Mouse (Mus musculus) natural killer cell, adult 2 months (primary cell): ENCODE data around the gene Mgat4a.
A peak's percentile ranks its signal among the peaks of the same experiment; 100 is the strongest.

ENCODE experiments used
- DNase-seq, 2 experiments: peaks; one replicate each; pipeline ENCODE4 v3.0.0; 2022; ENCODE audit warnings: low spot score in 2 of 2

Mgat4a gene

DNA sequence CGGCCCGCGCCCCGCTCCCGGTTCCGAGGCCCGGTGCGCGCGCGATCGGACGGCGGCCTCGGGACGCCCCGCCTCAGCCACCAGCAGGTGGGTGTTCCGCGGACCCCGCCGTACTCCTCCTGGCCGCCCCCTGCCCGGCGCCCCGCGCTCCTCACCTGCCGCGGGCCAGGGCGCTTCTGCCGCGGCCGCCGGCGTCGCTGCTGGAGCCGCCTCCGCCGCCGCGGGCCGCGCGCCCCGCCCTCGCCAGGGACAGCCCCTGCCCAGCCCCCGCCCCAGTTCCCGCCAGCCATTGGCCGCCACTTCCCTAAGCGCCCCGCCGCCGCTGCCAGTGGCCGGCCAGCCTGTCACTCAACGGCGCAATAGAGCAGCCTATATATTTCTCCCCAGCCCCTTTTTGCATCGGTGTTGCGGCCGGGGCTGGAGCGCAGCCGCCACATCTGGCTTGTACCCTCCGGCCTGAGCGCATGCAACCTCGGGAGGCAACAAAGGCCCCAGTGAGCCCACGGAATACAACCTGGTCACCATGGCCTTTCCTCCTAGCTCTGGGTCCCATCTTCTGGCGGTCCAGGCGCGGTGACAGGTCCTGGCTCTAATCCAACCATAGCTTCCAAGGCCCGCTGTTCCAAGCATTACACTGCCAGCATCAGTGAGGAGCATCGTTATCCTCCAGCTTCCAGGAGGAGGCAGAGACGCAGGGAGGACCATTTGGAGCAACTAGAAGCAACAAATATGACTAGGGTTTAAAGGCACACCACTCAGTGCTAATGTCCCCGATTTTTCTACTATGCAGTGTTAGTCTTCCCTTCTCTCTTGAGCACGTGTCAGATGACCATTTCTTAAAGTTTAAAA is at the start of gene Mgat4a:
TSS of gene Mgat4a (minus strand) at position 207 of the 849 bp plus-strand sequence.
- peak; percentile 80 to 85 for DNase-seq

DNA sequence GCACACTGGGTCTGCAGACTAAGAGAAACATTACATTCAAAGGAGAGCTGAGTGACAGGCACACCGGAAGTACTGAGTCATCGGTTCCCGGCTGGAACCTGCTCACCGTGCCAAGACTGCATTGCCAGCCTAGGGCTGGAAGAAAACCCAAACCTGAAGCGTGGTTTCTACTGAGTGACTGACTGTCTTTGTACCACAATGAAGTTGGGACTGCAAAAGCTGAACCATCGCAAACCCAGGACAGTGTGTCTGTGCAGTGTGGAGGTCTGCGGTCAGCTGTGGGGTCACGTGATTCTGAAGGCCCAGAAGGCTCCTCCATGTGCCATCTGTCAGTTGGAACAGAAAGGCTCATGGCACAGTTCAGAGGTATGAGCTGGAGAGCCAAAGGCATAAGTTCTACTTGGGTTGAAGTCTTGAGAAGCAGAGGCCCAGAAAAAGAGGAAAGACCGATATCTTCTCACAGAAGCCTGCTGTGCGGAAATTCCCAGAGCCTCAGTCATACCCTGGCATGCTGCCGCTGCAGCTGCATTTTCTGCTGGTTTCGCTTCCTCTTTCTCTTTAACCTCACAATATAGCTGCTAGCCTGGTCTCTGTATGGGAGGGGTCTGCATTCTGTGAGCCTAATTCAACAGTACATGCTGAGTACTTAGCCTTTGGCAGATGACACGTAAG is 45.1 kb upstream of the Mgat4a start:
- DNase-seq: peak; percentile 56 to 81

DNA sequence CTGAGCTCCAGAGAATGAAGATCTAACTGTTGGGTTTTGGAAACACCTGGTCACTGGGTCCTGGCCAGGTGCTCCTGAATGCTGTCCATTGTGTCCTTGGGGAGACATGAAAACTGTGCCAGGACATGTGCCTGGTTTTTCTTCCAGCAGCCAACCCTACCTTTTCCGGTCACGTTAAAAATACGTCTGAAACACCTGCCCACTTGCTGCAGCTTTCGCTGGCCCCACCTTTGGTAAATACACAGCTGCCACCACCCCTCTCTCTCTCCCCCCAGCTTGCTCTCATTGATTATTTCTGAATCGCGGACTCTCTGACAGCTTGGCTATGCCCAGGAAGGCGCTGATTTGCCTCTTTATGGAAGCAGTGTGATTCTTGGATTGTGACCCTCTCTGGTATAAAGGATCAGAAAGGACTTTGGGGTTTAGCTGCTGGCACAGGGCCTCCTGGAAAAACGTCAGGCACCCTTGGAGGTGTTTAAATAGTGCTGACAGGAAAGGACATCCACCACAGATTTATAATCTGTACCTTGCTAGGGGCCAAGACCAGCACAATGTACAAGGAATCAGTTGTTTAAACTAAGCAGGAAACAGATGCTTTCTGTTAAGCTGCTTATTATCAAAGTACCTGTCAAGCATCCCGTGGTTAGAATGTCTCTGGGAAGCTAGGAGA is 43.1 kb upstream of the Mgat4a start:
- DNase-seq: no peak

DNA sequence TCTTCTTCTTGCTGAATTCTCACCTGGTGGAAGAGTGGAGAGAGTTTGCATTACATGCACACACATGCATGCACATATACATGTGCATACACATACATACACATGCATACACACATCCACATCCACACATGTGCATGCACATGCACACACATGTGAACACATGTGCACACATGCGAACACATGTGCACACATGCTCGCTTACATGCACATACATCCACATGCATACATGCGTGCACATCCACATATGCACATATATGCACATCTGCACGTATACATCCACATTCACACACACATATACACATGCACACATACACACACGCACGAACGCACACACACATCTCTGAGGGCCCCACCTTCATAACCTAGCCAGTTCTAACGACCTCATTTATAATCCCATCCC is 42.4 kb upstream of the Mgat4a start:
- DNase-seq: no peak

DNA sequence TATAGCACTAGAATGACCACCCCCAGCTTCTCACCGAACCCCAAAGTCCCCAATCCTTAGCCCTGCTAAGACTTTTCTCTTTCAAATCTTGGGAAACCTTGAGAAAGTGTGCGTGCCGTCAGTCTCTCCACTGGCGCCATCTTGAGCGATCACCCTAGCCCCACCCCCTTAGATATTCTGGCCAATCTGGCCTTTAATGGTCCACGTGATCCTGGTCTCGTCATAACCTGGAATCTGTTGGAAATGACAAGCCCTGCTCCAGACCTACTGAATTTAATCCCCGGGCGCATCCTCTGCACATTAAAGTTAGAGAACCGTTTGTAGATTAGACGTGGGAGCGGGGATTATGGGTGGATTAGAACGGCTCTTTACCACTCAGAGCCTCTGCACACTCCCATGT is 38.9 kb upstream of the Mgat4a start:
- no peak for DNase-seq

DNA sequence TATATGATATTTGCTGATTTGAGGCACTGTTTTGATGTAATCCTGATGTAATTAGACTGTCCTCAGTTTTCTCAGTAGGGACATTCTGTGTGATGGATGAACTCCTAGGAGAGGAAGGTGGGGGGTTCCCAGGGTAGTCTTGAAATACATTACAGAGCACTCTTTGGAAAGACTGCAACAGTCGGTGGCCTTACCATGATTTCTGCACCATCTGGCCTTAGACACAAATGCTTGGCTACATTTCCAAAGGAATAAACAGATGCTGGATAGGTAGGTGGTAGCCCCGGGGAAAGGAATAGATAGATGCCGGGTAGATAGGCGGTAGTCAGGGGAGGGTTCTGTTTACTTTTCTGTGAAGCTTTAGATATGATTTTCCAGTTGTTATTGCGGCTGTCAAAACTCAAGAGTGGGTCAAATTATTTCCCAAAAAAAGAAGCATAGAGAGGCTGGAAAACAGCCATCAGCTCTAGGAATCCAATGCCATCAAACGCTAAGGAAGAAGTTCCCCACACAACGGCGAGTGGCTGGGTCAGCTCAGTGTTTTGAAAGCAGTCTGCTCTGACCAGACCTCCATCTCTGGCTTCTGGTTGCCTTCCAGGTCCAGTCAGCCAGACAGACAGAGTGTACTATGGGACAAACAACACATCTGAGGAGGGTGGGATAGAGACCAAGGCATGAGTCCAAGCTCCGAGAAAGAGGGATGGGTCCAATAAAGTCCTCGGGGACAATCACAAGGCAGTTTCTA is 31.9 kb upstream of the Mgat4a start:
- DNase-seq: no peak

DNA sequence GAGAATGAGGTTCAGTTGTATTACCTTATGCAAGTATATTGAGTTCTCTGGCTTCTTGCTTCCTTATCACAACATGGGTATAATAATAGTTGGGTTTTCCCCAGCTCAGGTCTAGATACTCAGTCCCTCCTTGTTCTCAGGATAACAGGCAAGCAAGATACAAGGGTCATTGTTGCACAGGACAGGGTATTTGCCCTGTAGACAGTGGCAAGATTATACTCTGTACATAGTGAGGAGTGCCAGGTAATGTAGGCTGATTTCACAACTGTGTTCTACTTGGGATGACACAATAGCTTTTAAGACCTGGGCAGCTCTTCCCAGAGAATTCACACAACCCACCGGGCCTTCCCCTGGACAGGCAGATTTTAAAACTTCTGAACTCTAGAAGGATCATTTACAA is 27.6 kb upstream of the Mgat4a start:
- DNase-seq: no peak

DNA sequence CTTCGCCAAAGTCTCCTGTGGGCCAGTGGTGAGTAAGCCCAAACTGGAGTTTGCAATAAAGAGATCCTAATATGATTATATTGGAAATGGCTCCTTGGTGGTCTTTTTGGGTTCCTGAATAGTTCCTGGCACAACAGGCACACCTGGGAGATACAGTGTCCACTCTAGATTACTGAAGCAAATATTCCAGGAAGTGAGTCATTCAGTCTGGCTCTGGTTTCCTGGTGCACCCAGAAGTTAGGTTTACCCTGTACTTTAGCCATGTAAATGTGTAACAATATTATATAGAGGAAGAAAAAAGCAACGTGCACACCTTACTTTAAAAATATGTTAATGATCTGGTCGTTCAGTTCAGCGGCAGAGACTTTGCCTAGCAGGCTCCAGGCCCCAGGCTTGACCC is 25.9 kb upstream of the Mgat4a start:
- DNase-seq: no peak

DNA sequence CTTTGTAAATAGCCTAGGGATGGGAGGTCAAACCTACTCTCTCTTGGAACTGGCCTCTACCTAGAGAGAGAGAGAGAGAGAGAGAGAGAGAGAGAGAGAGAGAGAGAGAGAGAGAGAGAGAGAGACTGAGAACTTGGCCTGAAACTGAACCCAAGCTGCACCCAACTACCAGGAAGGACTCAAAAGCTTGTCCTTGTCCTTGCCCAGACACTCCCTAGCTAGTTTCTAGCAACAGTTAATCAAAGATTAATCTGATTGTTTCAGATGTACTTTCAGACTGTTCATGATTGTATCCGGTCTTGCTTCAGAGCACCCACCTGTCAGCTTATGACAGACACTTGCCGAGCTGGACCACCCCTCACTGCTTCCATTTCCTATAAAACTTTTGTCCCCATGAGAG is 25.5 kb upstream of the Mgat4a start:
- DNase-seq: no peak

DNA sequence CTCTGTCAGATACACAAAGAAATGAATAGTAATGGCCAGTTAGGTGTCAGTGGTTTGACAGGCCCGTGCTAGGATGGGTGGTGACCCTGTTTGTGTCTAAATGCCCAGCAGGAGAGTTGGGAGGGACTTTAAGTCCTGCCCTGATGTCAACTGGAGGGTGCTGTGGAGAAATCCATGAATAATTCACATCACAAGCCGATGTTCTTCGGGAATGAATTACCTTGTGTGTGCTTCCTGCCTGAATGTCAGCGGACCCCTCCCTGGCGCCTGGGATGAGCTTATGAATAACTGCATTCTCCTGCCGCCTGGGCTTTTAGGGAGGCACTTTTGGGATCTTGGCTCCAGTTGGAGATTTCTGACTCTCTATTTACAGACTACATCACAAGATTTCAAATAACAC is 24.6 kb upstream of the Mgat4a start:
- no peak for DNase-seq

DNA sequence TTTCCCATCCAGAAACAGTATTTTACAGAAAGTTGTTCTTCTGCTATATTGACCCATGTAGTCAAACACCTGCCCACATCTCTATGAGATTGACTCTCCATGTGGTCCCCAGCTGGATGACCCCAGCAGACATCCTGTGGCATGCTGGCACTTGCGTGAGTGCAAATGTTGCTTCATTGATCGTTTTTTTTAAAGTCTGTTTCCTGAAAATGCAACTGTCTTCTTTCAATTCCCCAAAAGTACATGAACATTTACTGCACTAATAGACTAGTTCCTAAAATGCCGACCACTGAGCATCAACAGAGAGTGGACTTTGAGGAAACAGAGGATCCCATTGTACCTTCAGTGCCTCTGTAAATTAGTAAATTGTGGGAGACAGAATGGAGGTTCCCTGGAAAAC is 21.1 kb upstream of the Mgat4a start:
- no peak for DNase-seq

DNA sequence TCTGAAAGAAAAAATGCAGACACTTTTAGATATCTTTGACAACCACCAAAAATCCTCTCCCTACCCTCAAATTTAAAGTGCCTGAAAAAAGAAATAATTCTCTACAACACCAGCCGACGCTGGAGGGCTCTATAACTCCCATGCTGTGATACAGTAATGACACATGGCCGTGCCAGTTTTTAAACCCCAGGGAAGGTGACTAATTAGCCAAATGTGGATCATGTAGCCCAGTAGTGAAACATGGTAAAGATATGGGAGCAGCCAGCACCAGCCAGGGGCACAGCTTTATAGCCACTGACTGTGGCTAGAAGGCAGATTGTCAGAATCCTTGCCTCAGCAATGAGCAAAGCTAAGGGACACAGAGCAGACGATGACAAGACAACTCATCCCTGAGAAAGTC is 19.5 kb upstream of the Mgat4a start:
- DNase-seq: no peak

DNA sequence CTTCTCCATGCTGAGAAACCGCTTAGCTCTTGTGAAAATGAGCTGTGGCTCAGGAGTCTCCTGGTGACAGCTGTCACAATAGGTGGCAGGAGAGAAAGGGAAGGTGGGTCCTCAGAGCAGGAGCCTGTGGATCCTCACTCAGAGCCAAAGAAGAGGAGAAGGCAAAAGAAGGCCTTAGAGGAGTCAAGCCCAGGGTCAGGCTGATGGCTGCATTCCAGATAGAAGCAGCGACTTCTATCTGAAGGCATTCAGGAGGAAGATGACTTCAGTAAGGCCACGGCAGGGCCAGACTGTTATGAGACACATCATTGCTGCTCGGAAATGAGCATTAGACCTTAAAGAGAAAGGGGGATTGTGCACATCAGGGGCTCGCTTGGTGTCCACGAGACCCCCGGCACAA is 11.2 kb upstream of the Mgat4a start:
- no peak for DNase-seq

DNA sequence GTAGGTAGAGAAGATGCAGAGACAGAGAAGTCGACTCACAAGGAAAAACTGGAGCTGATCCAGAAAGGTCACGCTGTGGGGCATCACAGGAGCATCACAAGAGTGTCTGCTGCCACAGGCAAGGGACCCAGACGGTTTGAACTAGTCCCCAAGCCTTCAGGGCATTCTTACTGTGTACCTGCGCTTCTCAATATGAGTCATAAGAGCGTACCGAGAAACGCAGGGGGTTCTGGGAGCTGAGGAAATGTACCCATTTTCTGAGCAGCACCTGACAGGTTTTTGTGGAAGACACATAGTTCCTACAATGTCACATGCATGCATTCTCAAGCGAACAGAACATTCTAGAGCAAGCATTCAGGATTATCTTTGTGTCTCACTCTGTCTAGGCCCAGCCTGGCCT is 8.7 kb upstream of the Mgat4a start:
- DNase-seq: no peak

DNA sequence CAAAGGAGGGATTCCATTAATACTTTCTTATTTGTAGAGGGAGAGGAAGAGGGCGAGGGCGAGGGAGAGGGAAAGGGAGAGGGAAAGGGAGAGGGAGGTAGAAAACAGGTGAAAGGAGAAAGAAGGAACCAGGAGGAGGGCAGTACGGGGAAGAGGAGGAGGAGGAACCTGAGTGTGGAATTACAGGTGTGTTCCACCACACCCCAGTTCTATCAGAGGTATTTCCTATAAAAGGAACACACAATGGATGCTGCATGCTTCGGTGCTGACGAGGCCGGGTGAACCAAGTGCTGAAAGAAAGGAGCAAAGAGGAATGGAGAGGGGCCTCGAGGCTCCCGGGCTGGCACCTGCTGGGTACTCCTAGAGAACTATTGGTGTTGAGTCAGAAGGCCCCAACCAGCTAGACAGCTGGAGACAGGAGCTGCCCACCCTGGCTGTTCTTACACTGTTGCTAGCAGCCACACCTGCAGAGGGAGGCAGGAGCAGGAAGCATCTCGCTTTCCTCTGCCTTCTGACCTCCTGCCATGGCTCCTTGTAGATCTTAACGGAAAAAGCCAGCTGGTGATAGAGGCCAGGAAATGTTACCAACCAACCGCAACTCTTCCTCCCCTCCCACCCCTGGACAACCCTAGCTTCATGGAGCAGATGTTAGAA is 5.7 kb upstream of the Mgat4a start:
- DNase-seq: no peak

DNA sequence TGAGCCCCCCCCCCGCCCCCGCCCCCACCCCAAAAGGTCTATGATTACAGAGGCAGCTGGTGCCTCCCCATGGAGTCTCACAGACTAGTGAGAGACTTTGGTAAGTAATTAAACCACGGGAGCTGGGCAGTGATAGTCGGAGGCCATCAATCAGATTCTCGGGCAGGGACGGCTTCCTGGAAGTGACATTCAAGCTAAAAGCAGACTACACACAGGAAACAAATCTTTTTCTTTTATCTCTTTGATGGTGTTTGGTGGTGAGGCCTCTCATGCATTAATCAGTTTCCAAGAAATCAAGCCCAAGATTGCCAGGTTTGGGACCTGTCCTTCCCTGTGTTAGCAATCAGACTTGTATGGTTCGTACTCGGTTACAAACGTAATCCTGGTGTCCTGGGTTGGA is 3.4 kb upstream of the Mgat4a start:
- DNase-seq: peak in 1 of 2 experiments; percentile 18

DNA sequence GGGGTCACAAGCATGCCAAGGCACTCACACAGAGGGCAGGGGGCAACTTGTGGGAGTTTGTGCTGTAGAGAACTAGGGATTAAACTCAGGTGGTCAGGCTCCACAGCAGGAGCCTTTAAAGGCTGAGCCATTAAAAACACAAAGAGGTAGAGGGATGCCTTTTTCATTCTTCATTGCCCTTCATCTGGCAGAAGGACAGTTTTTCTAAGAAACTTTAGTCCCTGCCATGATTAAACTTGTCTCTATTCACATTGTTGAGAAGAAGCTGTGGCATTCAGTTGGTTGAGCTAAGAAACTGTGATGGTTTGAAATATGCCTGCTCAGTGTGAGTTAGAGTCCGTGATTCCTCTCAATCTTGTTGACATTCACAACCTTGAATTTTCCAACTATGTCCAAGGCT is 2.2 kb upstream of the Mgat4a start:
- DNase-seq: no peak

DNA sequence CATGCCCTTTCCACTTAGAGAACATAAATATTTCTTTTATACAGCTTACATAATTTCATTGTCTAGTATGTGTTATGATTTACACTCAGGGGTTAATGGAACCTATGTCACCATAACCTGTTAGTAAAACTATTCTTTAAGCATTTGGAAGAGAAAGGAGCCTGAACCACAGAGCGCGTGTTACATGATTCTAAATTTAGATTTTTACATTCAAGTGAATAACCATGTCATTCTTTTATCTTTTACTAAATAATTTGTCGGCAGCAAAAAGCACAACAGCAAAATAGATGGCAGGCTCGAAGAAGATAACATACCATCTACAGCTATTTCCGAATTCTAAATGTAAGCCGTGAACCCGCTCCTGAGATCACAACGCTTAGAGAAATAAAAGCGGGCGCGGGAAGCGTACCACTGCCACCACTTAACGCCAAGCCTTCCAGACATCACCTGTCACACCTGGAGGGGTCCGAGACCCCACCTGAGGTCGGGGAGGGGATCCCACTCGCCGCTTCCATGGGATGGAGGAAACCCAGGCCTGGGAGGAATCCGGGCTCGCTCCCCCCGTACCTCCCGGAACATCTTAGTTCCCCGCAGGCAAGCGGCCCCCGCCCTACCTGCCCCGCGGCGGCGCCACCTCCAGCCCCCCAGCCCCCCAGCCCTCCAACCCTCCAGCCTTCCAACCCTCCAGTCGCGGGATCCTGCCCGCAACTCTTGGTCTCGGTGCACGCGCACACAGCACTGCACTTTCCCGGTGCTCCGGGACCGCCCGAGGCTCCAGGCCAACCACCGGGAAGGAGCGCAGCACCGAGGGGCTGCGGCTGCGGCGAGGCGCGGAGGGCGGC is 627 bp downstream of the Mgat4a start:
- no peak for DNase-seq

DNA sequence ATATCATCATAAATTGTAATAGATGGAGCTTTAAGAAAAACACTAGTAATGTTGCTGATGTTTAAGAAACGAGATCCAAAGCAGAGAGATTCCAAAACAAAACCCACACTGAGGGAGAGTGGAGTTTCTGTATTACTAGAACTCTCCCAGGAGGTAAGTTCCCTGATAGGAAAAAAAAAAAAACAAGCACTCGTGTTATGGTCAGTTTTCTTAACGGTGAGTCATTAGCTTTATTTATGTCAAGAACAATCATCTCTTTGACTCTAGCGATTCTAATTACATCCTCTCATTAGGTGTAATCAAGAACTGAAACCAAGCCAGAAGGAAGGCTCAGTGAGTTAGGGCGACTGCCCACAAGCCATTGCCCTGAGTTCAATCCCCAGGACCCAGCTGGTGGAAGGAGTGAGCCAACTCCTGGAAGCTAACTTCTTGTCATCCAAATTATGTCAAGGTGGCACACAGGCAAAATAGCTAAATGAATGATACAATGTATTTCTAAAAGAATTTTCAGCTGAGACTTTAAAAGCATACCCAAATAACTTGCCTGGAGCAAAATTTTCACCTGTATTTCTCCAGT is 6.2 kb downstream of the Mgat4a start:
- DNase-seq: no peak

DNA sequence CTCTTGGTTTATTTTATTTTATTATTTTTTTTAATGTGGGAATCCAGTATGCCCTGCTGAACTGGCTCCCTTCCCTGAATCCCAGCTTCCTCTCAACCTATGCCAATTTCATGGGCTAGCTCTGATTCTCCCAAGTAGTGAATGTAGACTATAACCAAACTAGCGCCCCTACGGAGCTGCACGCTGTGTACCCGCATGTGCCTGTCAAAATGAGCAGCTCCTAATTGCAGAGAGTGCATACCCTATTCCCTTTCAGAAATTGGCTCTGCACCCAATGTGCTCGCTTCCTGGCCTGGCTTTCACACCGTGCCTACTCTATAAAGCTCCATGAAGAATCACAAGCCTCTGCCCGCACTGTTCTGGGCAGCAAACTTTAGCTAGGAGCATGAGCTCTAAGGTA is 7.6 kb downstream of the Mgat4a start:
- DNase-seq: no peak

DNA sequence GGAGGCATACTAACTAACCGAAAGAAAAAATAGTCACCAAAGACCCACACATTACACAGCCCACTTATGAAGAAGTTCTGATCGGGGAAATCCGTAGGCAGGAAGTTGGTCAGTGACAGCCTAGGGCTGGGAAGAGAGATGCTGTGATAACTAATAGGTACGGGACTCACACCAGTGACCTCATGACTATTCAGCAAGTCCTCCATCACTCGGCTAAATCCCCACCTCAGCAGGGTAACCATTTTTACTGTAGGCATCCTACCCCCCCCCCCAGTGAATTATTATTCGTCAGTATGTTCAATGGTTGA is 8.3 kb downstream of the Mgat4a start:
- no peak for DNase-seq
